Mouse (Mus musculus) adrenal gland, adult 18-20 months (tissue): ENCODE measurements around the gene Pon3. TPM values are rescaled to one million over a fixed set of nuclear protein-coding genes. Genes with fewer than 3 reads are reported as not detected.

ENCODE experiments used
- DNase-seq, 2 experiments: peaks; one replicate each; pipeline ENCODE4 v3.0.0; 2021 to 2022; ENCODE audit warnings: low spot score in 2 of 2
- total RNA-seq, 2 experiments: library from RNA; stranded (reverse); gene quantifications; 1 replicate in 1 of 2; 2 replicates in 1 of 2; pipeline ENCODE4 v1.2.3; 2021

Gene Pon3
- total RNA-seq, 2 experiments from 2014 or later = 82.2 to 149 TPM

DNA sequence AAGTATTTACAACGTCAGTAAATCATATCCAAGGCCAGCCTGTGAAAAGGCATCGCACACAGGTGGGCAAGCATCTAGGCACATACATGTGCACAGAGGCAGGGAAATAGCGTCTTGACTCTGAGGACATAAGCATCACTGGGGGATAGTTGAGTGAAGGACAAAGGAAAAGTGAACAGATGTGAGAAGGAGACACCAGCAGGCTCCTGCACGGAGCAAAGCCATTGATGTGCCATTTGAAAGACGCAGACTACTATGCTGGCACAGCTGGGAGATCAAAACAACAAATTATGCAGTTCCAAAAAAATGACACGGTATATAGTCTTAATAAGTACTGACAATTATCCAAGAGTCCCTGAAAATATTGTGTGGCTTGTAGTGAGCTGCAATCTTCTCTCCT lies 68.5 kb downstream of the Pon3 start:
- DNase-seq = no peak

DNA sequence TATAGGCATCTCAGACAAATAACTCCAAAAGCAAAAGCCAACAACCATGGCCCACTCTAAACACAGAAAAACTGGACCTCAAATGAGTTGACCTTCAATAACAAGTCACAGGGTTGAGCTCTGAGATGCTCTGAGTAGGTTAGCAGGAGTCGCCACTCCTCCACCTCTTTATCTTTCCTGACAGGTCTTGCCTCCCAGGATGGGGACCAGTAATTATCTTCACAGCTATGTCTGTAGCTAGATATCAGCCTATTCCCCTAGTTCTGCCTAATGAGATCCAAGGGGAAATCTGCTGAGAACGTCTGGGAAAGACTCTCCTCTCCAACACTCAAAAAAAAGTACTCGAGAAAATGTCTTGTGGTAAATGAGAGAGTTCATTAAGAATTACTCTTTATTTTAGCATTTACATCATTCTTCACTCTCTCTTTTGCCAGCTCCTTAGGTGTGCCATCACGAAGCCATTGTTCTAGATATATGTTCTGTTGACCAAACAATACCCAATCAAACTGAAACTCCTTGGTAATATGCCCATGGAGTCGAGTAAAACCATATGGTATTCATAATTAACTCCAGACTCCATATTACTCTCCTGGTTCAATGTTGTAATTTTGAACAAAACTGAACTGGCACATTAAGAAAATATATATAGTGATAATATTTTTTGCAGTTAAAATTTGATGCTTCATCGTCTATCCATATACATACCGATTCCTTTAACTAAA lies 69.7 kb downstream of the Pon3 start:
- no peak for DNase-seq

DNA sequence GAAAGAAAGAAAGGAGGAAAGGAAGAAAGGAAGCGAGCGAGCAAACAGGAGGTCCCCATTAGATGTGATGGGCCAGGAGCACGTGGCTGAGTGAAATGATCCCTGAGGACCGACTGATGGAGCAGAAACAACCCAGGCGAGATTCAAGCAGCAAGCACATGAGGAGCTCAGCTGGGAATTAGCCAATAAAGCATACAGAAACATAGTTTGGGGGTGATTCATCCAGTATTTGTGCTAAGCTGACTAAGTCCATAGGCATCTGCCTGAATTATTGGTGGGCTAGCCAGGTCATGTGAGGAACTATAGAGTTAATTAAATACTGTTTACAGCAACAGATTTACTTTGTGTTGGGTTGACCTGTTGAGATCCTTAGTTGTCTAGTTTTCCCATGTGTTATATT lies 75.4 kb downstream of the Pon3 start:
- DNase-seq = no peak

DNA sequence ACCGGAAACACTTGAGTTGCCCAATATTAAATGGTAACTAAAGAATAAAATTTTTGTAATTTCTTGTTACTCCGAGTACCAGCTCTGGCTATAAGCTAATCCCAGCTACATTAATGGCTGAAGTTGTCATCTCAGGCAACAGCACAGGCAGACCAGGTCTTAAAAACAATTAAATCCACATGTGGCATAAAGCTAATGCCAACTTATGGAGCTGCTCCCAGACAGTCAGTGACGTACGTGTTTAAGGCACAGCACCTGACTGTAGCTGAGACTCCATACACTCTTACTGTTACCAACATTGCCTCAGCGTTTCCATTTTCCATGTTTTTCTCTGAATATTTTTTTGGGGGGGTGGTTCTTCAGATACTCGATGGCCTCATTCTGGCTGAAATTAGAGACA lies 76.9 kb downstream of the Pon3 start:
- DNase-seq = no peak

DNA sequence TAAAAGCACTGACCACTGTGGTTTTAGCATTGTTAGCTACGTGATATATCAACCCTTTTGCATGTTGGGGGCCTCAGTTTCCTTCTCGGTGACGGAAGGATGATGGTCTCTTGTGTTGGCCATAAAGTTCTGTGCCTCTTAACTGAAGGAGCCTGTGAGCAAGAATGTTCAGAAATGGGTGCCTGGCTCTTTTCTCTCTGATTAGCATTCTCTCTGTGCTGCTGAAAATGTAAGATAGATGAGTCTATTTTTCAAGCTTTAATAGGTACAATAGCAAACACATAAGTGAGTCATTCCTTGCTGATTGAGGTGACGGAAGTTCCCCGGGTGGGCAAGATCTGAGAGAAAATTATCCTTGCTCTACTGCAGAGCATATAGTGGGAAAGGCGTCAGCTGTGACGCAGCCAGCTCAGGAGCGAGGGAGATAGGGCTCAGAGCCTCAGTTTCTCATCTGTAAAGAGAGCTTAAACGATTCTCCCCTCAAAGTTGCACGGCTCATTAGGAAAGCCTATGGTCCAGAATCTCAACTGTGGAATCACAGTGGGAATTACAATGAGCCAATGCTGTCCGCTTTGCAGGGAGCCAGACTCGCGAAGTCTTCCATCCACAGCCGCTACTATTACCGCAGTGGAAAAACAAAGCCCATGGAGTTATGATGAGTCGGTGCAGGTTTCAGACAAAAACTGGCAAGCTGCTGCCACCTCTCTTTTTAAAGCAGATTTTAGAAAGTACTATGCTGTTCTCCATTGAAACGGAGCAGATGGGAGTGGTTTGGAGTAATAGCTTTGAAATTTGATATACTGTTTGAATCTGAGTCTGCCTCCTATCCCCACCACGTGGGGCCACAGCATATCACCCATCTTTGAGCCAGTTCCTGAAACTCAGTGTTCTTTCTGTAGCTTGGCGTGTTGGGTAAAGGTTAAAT lies 77.9 kb downstream of the Pon3 start:
- no peak for DNase-seq

DNA sequence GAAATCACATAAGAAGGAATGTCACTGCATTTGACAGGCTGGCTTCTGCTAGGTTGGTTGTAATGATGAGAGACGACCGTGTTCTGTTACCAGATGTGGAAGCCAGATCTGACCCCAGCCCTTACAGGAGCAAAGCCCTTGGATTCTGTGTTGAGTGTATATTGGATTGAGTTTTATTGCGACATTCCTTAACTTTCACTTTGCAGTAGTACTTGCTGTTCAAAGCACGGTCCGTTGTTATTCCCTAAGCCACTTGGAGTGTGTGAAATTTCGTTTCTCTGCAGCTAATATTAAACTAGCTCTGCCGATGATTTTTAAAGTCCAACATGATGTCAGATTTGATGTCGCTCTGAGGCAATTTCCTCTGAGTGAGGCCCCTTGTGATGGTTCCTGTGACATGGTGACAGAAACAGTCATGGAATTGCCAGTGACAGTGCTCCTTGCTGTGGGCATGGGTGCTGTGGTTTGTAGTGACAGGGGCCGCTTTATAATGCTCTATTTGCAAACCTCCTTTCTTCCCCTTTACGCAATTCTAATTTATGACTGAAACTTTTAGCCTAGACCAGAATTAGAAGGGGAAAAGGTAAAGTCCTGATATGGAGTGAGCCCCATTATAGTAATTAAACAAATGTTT lies 81.8 kb downstream of the Pon3 start:
- no peak for DNase-seq

DNA sequence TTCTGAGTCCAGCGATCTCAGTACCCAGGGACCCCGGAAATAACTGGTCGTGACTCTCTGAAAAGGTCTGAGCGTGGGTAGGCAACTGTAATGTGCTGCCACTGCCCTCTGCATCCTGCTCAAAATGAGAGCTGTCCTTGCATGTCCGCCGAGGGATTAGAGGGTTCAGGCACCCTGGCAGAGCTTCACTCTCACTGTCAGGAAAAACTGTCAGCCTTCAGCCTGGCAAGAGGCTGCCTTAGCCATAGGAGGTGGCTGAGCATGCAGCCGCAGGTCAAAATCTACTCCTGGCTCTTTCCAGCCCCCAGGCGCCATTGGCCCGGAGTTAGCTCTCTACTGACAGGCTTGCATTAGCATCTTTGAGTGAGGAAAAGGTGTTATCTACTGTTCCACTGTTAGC lies 83.5 kb downstream of the Pon3 start:
- no peak for DNase-seq

DNA sequence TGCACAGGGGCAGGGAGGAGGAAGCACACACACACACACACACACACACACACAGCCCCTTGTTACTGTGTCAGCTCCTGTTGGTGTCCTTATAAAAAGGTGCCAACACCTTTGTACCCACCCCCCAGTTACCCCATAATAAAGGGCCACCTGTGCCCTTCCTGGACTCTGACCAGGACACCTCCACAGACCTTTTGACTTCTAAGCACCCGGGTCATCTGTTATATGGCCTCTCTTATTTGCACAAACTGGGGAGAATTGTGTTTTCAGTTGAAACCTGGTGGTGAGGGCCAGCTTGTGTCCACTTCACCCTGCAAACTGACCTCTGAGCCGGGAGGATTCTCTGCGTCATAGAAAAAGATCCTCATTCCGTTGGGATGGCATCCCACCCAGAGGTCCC lies 84.7 kb downstream of the Pon3 start:
- DNase-seq = no peak

Other genes starting within 250 kb of the Pon3 start
- 1 to 10 TPM; 4.5 to 8.8 TPM for gene Pon1, start 62.3 kb downstream of the Pon3 start, total RNA-seq
- gene Pon2, start 42.2 kb upstream of the Pon3 start, total RNA-seq = 10 to 100 TPM; 29.0 to 43.8 TPM
- gene Asb4, start 127.1 kb upstream of the Pon3 start, total RNA-seq = 1 to 10 TPM in 1 of 2 experiments, under 1 TPM in 1; 0.80 to 1.1 TPM
- 100 to 1,000 TPM; 290 to 1,000 TPM for gene Pdk4, start 240.0 kb upstream of the Pon3 start, total RNA-seq